Mouse (Mus musculus) lung, postnatal 4 days (tissue): ENCODE measurements around the gene Mitf.
A peak's percentile ranks its signal among the peaks of the same experiment; 100 is the strongest.

Source experiments
- DNase-seq, 2 experiments: peaks; one replicate each; pipeline ENCODE4 v3.0.0; 2021

Gene Mitf

DNA sequence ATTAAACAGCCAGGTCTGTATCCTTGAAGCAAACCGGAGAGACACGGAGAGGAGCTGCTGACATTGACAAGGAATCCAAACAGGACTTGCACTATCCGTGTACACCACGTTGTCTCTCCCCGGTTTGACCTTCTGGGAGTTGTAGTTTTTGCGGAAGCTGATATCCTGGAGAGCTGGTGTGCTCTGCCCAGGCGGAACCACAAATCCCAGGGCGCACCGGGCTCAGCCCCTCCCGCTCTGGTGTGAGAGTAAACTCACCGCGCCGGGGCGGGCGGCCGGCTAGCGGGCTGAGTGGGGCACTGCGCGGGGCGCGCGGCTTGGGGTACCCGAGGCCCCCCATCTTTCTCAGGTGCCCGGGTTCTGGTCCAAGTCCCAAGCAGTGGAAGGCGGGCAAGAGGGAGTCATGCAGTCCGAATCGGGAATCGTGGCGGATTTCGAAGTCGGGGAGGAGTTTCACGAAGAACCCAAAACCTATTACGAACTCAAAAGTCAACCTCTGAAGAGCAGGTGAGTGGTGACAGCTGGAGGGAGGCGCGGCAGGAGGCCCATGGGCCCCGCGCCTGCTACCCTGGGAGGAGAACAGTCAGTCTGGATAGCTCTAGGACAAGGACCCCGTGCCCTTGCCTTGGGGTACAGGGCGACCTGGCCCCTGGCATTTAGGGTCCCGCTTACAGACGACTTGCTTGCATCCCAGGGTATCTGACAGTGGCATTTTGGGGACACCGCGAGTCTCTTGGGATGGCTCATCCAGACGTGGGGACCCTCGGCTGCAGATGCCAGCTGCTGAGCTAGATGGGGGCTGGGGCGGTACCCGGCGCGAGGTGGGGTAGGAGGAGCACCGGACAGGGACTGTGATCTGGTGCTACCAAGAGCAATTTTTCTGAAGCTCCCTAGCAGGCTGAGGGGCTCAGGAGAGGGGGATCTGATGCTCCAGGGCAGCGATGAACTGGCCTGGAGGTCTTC lies at the start of gene Mitf:
Gene Mitf, plus strand, starts transcription at position 272 of the 963 bp plus-strand sequence.
- peak; percentile 92 to 93 for DNase-seq

DNA sequence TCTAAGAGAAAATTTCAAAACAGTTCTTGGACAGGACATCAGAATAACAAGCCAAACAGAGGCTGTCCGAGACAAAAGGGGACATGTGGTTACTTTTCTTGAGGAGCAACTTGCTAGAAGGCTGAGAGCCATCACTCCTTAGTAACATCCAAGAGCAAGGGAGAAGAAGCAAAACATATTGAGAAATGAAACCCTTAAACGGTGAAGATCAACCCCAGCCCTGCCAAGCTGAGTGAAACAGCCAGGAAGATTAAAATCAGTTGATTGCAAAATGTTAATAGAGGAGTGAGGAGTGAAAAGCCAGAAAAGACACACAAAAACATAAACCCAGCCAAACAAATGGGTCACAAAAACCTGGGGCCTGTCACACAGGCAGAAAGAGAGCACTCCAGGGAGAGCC lies 49.5 kb upstream of the Mitf start:
- DNase-seq: no peak

DNA sequence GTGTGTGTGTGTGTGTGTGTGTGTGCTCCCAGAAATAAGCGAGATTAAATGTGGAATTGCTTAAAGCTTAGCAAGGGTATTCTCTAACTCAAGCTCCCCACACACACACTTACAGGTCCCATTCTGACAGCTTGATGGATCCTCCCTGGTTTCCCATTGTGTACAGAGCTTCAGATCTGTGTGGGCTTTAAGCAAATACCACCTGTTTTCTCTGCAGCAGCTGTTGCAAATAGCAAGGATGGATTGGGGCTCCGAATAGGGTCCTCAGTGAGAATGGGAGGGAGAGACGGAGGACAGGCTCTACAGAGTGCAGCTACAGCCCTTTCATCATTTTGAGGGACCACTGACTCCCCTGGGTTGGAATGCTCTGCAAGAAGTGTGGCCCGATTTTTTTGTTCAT lies 48.0 kb upstream of the Mitf start:
- no peak for DNase-seq

DNA sequence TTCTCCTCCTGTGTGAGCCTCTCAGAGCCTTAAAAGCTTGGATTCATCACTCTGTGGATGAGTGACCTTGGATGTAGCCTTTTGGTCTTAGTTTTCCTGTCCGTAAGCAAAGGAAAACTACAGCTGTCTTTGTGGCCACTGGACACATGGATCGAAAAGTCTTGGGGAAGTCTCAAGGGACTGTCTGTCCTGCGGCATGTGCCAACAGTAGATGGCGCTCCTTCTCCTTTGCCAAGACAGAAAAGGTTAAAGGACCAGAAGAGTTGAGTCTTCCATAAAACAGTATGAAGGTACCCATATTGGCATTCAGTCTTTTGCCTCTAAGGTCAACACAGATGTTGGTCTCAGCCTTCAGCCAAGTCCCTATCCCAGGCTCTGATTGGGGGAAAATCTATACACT lies 47.6 kb upstream of the Mitf start:
- DNase-seq: peak; percentile 53 to 76

DNA sequence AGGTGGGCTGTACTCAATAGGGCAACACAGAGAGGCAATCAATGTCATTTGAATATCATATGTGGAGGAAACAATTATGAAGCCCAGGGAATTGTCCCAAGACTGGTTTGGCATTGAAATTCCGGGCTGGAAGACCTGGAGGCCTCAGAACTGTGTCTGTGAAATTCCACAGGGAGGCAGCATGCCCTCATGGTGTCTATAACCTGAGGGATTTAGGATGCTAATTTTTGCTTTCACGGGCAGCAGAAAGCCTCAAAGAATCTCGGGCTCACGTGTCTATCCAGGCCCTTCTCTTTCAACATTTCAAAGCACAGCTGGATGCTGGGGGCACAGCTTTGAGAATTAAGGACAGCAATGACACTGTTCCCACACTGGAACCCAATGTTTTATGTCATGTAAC lies 45.5 kb upstream of the Mitf start:
- peak in 1 of 2 experiments; percentile 15 for DNase-seq

DNA sequence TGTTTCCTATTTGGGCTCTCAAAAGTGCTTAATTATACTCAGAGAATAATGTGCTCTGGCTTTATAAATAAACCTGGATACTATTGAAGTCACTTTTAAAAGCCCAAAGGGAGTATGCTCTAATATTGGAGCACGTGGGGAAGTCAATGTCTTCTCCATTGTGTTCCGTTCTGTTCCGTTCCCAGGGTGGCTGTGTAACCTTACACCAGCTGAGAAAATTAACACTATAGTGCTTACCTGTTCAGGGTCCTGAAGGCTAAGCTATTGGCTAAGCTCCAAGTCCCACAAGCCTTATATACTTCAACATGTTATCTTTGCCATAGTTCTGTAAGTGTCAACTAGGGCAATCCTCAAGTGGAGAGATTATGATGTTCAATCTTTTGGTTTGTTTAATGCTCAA lies 42.9 kb upstream of the Mitf start:
- no peak for DNase-seq

DNA sequence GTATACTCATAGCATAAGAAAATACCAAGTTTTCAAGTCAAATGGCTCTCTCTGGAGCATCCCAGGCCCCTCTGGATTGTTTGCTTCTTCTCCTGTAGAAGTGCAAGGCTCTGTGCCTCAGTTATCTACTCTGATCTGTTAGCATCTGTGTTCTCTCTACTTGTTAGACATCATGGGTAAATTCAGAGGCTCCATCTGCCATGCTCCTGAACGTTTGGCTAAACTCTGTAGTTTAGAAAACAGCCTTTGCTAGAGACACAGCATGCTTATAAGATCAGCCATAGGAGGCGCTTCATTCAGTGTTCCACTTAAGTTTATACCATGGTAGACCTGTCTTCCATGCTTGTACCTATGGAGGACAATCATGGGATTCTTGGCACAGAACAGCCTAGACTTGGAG lies 39.0 kb upstream of the Mitf start:
- no peak for DNase-seq

DNA sequence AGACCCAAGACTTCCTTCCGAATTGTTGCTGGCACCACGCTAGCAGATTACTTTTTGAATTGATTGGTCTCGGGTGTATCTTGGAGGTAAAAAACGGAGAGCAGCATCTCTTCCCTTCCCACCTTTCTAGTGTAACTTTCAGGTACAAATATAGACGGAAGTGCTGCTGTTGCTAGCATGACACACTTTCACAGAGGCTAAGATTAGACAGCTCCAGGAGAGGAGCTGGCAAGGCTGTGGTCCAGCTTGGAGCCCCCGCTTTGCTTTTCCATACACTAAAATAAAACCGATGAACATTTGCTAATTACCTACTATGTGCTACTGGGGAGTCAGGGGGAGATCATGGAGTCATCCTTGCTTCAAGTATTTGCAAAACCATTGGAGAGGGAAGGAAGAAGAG lies 37.3 kb upstream of the Mitf start:
- no peak for DNase-seq

DNA sequence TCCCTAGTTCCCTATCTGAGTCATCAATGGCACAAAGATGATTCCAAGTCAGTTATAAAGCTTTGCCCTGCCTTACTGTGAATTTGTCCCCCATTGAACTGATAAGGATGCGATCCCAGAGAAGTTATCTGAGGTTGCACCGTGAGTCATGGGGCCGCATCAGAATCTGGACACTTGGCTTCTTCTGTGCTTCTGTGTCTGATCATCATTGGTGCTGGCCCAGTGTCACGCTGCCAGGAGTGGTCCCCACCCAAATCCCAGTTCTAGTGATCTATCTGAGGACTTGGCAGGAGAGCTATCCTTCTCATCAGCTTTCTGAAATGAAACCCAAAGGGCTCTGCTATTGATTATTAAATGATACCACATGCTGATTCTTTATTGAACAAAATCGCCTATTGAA lies 25.5 kb upstream of the Mitf start:
- no peak for DNase-seq

DNA sequence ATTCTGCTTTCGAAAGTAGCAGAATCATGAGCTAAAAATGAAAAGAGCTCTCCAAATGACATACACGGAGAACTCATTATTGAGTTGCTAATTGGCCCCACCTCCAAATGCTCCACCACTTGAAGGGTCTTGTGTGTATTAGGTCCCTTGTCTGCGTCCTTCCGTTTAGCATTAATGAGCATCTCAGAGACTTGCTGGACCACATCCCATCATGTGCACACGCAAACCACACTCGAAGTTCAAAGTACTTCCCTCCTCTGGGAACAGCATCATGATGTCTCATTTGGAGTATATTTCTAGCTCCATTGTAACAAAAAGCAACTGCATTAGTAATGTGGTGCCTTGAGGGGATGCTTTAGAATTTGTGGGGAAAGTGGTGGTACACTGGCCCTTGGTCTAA lies 24.6 kb upstream of the Mitf start:
- no peak for DNase-seq

DNA sequence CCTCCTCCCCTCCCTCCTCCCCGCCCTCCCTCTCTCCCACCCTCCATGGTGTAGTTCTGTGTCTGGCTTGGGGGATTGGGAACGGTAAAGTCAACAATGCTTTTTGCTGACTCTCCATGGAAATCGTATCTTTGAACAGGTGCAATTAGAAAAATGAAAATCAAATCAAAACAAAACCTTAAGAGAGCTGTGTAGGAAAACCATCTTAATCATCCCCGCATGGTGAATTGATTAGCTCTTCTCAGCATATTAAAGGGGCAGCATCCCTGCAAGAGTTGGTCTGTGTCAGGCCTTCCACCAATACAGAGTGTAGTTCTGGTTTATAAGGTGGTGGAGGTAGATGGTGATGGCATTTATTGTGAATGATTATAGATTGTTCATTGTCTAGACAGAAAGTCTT lies 20.0 kb upstream of the Mitf start:
- no peak for DNase-seq

DNA sequence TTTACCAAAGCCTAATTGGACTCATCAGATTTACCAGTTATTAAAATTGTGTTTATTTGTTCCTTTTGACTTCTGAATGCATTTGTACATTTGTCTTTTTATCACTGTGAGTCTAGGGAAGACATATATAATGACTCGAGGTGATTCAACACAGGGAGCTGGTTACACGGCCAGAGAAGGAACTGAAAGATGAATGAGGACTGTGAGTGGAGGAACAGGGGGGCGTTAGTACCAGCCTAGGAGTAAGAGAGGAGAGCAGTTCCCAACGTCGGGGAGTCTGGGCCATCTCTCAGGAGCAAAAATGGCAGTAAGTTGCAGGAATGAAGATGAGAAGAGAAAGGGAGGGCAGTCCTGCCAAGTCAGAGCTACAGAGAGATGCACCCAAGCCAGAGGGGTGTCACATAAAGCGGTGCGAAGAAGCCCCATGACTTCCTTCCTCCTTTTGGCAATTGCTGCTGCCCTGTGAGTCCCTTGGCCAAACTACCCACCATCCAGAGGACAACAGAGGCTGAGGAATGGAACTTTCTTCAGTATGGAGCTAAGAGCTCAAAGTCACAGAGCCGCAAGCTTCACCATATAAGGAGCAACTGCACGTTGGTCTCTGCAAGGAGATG lies 18.4 kb upstream of the Mitf start:
- DNase-seq: no peak

DNA sequence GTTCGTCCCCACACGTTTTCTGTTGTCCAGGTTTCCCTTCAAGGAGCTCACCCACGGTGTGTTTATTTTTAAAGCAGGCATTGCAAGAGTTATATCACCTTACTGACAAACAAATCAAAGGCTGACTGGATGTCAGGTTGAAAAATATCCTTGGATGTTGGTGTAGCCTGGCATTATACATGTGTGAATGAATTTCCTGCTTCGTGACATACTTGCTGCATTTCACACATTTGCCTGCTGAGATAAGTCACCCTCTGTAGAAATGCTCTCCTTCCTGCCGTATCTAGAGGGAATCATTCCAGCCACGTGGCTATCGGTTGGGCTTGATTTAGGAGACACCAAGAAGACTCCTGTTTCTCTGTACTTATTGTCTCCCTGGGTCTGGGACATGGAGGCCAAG lies 17.2 kb upstream of the Mitf start:
- no peak for DNase-seq

DNA sequence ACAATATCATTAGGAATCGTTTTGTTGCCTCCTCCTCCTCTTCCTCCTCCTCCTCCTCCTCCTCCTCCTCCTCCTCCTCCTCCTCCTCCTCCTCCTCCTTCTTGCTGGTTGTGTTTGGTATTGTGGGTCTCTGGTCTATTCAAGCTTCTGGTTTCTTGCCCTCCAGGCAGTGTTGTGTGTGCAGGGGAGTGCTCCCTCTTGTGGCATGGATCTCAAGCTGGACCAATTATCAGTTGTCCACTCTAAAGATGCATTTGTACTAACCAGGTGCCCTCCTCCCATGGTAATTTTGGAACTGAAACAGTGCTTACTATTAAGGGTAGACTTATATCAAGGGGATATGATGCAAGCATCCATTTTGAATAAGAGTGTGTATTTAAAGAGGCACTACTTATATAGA lies 14.7 kb upstream of the Mitf start:
- no peak for DNase-seq

DNA sequence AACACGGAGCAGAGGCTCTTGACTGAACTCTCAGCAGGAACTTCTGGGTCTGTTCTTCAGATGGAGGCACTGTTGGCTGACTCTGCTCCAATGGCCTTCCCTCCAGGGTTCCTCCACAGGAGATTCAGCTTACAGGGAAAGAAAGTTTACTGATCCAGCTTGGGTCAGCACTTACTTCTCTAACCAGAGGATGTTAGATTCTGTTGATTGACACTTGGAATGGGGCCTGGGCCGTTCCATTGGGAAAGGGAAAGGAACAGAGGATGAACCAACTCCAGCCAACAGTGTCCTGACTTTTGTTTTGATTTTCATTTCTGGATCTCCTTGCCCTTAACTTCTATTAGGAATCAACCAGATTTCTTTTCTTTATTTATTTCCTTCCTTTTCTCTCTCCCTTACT lies 11.7 kb upstream of the Mitf start:
- no peak for DNase-seq

DNA sequence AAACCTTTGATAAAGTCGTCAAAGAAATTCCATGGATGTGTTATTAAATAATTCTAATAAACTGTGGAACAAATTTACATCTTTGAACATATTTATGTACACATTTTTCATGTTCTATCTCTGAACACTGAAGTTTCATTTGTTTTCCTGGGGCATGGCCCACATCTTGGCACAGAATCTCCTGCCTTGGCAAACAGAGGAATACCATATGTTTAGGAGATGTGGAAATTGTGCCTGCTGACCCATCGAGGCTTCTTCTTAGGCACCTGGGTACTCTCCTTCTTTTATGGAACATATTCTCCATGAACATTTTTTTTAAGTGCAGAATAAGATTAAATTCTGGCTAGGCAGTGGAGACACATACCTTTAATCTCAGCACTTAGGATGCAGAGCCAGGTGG lies 6.2 kb upstream of the Mitf start:
- DNase-seq: no peak

DNA sequence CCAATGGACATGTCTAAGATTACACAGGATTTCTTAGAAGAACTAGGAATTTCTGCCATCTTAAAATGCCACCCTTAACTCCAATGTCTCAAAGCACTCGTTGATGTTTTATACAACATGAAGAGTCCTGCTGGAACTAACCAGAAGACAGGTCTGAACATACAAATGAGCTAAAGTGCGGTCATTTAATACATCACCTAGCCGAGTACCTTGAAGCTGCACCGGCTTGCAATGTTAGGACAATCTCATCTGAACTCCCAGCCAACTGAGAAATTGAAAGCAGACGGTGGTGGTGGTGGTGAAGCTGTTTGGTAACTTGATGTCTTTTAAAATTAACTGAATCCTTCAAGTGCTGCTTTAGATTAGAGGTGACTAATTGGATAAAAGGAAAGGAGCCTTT lies 801 bp upstream of the Mitf start:
- DNase-seq: no peak

DNA sequence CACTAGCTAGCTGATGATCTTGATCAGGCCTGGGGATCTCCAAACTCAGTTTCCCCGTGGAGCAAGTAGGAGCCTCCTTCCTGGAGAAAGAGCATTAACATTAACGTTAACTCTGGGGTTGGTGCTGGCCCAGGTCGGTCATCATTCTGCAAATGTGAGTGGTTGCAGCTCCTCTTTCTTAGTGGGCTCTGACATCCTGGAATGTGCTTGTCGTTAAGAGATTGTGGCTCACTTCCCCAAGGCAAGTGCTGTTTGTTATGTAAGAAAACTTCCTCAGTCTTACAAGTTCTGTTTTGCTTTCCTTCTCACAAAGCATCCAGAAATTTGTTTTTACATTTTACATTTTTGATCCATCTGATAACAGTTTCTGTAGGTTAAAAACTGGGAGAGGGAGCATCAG lies 7.3 kb downstream of the Mitf start:
- no peak for DNase-seq

DNA sequence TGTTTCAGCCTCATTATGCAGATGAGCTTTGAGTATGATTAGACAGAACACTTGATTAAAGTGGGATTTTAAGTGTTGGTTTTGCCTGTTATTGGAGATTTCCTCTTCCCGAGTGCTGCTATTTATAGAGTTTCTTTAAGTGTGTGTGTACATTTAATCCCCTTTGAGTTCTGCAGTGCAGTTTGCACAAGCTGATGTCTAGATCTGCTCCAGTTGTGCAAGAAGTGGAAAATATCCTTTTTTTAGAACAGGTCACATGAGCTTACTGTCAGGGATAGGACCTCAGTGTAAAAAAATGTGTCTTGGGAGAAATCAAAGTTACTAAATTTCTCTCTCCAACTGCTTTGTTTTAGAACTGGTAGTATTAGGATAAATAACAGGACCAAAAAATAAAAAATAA lies 8.9 kb downstream of the Mitf start:
- no peak for DNase-seq

DNA sequence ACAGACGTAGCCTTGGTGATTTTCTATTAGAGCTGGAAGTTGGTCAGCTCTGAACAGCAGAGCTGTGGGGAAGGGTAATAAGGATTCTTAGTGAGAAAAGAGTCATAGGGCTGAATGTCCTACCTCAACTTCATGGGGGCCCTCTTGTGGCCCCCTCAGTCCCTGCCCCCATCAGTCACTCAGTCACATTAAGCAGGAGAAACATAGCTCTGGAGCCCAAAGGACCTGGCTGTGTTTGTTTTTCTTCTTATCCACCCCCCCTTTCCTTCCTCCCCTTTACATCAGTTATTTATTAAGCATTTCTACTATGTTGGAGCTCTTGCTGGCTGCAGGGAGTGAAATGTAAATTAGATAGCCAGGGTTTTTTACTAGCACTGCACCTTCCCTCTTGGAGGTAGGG lies 10.0 kb downstream of the Mitf start:
- no peak for DNase-seq

DNA sequence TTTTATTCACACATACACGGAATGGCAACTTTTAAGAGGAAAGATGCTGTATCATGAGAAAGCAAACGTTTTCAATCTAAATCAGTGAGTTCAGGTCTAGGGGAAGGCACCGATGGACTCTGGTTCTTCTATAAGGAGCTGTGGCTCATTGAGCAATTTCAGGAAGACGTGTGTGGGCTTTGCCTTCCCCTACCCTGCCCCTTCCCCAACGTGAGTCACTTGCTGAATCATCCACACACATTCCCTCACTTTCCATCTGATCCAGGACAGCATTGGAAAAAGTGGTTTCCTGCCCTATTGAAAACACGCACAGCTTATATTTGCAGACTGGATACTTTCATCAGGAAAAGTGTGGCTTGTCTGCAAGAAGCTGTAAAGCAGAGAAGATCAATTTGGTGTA lies 11.3 kb downstream of the Mitf start:
- no peak for DNase-seq

DNA sequence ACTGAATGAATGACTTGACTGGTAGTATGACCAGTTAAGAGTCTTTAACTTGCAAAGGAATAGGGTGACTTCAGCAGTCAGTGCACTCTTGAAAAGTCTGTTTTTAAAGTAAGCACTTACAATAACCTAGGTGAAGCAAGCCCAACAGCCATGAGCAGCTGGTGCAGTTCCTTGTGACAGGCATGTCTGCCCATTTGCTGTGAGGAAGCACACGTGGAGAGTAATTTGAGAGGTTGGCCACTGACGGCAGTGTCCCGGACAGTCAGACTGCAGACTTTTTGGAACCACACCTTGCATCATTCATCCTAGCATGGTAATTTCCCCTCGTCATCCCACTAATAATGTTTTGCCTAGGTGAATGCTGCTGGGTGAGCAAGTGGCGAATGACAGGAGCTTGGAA lies 12.1 kb downstream of the Mitf start:
- no peak for DNase-seq

DNA sequence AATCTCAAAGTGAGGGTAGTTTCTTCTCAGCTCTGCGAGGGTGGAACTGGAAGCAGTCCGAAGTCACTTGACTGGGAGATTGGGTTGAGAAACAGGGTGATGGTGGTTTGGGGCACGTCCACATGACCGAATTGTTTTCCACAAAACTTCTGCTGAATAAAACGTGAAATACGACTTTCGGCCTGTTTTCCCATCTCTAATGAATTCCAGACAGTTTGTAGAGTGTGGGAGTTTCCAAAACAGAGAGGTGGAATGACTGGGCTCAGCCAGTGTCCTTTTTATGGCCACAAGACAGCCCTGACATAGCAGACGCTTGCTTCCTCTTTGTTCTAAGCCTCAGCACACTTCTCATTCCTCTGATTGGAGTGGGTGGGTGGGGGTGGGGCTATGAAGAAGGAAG lies 13.7 kb downstream of the Mitf start:
- no peak for DNase-seq

DNA sequence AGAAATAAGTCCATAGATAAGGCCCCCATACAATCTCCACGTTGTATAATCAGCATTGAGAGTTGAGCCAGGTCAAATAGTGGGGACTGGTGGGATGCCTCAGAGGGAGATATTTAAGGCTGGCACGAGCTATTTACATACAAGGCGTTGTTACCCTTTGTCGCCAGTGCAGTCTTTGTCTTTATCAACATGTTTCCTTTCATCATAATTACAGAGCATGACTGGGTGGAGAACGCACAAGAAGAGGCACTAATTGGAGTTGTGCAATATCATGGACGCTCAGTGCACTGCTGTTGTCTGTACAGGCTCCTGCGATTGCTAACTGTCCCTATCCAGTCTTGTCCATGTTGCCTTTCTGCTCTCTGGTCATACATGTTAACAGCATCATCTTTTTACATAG lies 15.0 kb downstream of the Mitf start:
- DNase-seq: no peak
